Mouse (Mus musculus): ENCODE measurements around the gene Lyrm9.

Lyrm9 gene

DNA sequence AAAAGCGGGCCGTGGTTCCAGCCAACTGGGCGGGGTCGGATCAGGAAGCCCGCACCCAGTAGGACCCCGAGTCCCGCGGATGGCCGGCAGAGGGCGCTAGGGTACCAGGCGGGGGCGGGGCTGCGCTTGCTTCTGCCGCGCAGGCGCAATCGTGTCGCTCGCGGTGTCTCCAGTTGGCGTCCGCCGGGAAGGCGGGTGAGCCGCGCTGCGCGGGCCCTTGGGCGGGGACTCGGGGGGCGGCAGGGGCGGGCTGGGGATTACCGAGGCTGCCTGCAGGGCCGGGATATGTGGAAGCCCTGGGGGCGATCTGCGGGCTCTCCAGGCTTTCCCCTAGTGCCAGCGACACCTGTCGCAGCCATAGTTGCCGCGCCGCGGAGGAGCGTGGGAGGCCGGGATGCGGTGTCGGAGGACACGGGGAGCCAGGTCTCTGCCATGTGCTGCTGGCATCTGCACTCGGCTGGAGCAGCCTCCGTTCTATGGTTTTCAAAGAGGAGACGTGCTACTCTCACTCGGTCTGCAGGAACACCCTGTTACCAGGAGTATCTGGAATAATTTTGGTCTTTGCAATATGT is at the start of gene Lyrm9:
Gene Lyrm9 (plus strand): TSS at position 143 of the 572 bp plus-strand sequence.
- peak; percentile 93 for DNase-seq (ENCODE audit: low read depth, low spot score)

DNA sequence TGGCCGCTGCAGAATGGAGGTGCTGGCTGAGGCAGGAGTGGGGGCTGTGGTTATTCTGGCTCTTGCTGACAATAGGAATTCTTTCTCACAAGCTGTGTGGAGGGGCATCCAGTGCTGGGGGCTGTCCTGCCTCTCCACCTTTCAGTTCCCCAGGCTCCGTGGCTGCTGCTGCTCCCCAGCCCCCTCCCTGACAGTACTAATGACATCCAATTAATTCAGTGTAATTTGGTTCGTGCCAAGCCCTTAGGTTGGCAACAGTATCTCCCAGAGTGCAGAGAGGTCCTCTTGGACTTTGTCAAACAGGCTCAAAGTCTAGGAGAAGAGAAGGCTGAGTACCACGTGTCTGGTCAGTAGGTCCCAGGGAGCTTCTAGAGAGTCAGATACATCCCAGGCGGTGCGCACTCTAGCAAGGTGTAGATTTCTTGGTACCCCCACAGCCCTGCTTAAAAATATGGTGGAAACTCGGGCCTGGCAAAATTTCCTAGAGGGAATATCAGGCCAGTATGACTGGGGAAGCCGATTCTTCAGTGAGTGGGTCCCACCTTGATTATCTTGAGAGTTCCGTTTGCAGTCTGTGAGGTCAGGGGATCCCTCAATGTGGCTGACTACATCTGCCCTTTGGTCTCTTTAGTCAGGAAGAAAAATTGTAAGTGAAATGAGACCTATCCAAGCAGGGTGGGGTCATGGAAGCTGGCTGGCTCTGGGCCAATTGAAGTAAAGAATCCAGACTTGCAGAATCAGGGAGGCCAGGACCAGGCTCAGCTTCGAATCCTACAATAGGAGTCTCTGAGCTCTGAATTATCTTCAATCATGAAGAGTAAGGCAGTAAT is 48.3 kb upstream of the Lyrm9 start:
- DNase-seq (ENCODE audit: low read depth, low spot score): no peak

DNA sequence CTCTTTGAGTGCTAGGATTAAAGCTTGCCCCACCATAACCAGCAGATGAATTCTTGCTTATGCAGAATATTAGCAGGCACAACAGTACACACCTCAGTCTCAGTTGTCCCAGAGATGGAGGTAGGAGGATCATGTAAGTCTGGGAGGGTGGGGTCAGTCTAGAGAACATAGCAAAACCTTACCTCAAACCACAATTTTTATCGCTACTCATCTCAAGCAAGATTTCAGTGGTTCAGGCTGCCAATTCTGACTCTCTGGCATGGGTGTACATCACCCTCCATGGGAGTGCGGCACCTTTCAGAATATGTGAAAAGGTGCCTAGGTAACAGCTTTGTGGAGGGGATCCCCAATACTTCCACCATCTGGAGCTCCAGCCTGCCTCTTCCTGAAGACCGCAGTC is 46.4 kb upstream of the Lyrm9 start:
- DNase-seq (ENCODE audit: low read depth, low spot score): no peak

DNA sequence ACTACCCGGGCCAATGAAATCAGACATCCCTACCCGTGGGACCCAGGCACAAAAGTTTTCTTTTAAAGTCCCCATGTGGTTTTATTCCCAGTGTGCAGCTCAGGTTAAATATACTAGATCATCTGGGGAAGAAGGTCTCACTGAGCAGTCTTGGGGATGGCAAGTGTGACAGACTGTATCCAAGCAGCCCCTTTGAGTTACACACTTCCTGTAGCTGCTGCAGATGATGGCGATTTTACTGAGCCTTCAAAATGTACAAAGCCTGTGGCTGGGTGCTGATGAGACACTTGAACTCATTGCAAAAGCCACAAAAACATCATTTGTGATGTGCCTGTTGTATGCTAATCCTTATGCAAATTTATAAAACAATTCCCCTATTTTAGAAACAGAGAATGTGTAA is 45.8 kb upstream of the Lyrm9 start:
- no peak for DNase-seq (ENCODE audit: low read depth, low spot score)

DNA sequence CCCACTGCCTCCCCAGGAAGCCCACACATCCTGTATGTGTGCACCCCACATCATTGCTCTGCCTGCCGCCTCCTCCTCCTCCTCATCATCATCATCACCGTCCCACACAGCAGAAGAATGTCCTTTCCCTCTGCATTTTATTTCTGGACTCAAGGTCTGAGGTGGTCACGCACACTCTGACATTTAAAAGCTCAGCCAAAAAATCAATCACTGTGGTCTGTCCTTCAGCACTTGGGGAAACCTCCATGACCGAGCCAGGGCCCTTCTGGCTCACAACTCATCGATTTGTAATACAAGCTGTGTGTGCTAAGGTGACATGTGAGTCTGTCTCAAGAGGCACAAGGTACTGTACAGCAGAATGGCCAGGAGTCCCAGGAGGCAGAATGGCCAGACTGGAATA is 44.1 kb upstream of the Lyrm9 start:
- DNase-seq (ENCODE audit: low read depth, low spot score): no peak

DNA sequence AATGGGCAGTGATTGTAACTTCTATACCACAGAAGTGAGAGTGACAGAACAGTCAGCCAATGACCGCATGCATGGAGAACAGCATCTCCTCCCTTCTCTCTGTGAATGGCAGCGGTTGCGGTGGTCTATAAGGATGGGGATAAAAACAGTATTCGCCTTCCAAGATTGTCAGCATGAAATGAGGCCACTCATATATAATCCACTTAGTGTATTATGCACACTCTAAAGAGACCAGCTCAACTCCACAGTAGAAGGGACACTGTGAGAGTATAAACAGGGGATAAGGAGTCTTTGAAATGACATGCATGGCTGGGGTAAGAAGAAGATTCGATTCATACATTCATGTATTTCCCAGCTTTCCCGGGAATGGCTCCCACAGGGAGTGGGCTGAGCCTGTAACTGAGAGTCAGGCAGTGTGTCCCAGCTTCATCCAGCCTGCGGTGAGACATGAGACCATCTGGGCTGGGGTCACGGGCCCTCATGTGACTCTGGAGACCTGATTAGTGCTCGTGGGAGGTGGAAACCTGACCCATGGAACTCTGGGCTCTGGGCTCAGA is 43.5 kb upstream of the Lyrm9 start:
- no peak for DNase-seq (ENCODE audit: low read depth, low spot score)

DNA sequence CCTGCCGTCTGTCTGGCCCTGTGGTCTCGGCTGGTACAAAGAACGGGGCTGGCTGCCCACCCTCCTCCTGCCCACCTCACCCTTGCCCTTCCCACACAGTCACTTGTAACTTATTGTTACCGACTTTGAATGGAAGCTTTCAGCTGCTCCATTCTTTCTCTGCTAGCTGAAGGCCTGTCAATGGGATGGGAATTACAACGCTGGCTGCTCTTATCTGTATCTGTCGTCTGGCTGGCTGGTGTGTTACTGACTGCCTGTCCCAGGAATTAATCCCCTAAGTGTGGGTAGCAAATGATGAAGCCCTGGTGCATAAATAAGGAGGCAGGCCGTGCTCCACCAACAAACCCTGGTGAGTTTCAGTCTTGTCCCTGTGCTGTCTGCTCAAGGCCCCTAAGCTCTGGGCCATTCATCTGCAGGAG is 40.4 kb upstream of the Lyrm9 start:
- DNase-seq (ENCODE audit: low read depth, low spot score): no peak

DNA sequence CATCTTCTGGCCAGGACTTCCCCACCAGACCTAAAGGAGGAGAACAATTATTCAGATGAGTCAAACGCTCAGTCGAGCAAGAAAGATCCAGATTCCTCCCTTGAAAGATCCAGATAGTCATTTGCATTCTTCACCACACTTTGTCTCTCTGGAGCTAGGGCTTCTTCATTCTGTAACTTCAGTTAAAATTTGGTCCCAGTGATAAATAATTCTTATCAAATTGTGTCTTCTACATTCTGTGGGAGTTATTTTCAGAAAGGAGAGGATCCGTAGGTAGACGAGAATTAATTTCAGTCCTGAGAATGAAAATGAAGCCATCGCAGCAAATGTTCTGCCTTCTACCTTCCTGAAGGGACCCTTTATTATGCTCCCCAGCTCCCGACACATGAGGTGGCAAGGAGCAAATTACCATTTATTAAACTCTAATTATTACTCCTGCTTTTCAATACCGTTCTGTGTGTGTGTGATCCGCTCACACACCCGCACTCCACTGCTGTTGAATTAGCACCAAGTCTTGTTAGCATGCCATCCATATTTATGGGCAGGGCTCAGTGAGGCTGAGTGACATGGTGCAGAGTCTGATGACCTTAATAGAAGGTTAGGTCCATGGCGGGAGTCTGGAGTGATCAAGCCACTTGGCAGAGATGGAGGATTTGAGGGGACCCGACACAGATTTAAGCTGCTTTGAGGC is 36.9 kb upstream of the Lyrm9 start:
- no peak for DNase-seq (ENCODE audit: low read depth, low spot score)

DNA sequence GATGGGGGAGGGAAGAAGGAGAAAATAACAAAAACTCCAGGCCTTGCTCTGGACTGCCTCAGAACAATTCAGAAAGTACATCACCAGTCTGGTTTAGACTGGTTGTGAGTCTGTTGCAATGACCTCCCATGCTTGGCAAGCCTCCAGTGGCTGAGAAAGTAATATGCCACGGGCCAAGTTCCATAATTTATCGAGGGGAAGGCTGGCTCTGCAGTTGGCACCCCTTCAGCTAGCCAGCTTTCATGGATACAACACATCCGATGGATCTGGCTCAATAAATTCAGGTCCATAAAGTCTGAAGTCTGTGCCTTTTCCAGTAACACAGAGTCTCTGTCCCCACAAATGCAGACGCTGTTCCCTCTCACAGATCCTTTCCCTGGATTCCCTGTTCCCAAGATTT is 34.8 kb upstream of the Lyrm9 start:
- DNase-seq (ENCODE audit: low read depth, low spot score): no peak

DNA sequence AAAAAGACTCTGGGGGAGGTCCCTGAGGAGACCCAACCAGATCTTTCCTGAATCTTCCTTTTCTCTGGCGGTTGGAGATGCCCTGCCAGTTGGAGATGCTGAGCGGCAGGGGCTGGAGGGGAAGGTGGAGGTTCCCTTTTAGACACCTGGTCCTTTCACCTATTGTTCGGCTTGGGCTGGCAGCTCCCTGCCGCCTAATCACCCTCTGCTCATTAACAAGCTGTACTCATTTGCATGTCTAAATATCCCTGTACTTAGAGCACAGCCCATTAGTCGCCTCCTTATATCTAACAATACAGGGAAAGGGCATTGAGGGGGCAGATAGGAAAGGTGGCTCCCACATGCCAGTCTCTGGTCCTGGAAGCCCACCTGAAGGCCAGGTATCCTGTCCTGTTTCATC is 34.3 kb upstream of the Lyrm9 start:
- no peak for DNase-seq (ENCODE audit: low read depth, low spot score)

DNA sequence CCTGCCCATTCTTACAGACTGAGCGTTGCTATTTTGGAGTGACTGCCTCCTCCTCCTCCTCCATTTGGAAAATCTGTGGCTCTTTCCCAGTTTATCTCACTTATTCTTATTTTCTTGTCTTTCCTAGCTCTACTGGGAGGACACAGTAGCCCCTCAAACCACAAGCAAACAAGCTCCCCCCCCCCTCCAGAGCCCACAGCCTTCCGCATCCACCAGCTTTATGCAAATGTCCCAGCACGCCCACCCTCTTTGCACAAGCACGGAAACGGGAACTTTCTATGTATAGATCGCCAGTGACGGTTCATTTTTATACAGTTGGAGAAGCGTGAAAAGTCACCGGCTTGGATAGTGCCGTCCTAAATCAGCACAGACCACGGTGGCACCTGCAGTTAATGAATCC is 33.9 kb upstream of the Lyrm9 start:
- DNase-seq (ENCODE audit: low read depth, low spot score): no peak

DNA sequence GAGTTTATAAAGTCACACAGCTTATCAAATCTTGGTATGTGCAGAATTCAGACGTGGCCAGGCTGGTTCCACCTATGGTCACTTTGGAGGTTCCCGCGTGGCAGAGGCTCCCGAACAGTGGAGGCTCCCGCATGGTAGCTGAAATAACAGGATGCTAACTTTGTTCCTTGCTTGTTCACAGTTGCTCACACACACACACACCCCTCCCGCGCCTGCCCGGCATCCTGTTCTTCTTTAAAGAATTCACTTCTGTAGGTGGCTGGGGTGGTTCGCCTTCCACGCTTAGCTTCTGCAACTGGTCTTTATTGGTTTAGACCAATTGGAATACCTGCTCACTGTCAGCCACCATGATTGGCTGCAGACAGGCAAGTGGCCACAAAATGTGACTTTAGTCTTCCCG is 33.3 kb upstream of the Lyrm9 start:
- DNase-seq (ENCODE audit: low read depth, low spot score): no peak

DNA sequence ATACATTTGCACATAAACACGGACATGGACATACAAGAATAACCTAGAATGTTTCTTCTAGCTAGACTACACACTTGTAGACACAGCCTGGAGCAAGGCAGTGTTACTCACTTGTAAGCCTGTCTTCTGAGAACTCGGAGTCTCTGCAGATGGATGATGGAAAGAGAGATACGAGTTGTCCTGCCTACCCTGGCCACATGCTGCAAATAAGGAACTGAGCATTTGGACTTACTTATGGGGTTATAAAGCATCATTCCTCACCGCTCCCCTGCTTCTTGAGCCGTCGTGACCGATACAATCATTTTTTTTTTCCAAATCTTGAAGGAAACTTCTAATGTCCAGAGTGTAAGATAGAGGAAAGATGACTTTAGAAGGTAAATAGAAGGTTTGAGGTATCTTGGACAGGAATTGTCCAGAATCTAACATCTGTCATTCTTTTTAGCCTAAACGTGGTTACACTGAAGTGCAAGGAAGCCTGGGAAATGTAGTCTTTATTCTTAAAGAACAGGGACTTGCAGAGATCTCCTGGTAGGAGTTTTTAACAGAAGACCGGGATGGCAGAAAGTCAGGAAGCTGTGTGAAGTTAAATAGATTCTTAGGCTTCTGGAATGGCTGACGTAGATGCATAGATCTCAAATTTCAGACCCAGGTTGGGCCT is 30.2 kb upstream of the Lyrm9 start:
- DNase-seq (ENCODE audit: low read depth, low spot score): no peak

DNA sequence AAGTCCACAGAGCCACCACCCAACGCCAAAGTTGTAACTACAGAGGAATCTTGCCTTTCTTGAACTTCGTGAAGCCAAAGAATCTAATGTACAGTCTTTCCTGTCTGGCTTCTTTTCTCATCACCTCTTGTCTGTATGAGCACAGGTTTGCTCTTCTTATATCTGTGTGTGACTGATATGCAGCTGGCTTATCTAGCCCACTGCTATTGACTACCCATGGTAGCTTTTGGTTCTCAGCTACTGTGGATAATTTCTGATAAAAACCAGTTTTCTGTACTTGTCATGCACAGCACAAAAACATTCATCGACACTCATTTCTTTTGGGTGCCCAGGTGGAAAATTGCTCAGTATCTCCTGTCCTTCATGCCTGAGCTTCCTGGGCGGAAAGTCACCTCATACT is 25.3 kb upstream of the Lyrm9 start:
- DNase-seq (ENCODE audit: low read depth, low spot score): no peak

DNA sequence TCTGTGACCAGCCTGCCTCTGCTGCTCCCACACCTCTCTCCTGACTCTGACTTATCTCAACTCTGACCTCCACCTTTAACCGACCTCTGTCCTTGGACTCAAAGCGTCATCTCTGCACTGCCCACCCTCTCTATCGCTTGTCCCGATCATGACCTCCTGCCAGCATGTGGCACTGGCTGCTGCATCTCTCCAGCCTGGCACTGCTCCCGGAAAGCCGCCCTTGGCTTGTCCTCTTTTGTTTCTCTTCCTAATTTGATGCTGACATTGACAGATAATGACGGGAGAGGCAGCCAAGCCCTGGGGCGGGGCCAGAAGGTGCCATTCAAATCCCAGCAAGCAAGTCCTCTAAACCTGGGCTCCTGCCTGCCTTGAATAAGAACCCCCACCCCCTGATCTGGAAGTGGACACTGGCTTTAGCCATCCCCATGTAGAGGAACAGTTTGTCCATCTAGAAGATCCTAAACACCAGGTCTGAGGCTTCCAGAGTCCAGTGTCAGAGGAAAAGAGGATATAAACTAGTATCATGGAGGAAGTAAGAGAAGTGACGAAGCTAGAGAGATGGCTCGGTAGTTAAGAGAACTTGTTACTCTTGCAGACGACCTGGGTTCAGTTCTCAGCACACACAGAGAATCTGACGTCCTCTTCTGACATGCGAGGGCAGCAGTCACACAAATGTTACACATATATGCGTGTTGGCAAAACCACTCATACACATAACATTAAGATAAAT is 22.6 kb upstream of the Lyrm9 start:
- no peak for DNase-seq (ENCODE audit: low read depth, low spot score)

DNA sequence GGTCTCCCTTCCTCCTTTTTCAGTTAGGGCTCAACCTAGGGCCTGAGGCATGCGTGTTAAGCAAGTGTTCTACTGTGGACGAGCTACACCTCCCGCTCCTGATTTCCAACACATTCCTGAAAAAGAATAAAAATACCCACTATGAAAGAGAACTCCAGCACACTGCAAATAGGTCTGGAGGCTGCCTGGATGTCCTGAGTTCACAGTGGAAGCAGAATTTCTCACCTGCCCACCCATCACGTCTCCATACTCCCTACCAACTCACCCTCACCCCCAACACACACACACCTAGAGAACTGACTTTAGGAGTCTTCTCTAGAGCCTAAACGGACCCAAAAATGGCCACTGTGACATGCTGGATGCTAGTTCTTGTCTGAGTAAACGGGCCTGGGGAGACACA is 21.8 kb upstream of the Lyrm9 start:
- no peak for DNase-seq (ENCODE audit: low read depth, low spot score)

DNA sequence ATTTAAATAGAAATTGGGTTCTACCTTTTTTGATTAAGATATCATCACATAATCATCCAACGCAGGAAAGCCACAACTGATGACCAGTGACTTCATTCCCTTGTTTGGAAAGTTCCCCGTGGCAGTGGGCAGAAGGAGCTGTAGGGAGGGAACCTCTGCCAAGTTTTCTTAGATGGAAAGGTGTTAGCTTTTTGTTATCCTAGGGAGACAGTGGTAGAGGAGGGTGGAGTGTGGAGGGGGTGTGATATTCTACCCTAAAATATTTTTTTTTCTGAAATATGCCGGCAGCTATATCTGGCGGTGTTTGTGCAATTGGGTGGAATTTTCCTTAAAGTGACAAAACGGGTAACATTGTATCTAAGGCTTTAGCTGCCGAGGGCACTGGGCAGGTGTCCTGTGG is 21.2 kb upstream of the Lyrm9 start:
- DNase-seq (ENCODE audit: low read depth, low spot score): no peak

DNA sequence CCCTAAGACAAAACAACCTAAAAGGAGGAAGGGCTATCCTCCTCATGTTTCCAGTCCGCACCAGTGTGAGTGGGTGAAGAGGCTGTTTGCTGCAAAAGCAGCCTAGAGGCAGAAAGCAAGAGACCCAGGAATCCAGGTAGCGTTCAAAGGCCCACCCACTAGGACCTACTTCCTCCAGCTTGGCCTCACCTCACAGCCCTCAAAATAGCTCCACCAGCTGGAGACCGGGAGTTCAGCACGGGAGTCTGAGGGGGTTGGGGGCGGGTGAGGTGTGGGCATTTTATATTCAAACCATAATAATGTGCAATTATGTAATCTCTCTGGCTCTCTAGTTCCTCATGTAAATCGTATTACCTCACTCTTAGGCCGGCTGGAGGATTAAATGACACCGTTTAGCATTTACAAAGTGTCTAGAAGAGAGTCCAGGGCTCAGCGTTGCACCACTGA is 20.7 kb upstream of the Lyrm9 start:
- no peak for DNase-seq (ENCODE audit: low read depth, low spot score)

DNA sequence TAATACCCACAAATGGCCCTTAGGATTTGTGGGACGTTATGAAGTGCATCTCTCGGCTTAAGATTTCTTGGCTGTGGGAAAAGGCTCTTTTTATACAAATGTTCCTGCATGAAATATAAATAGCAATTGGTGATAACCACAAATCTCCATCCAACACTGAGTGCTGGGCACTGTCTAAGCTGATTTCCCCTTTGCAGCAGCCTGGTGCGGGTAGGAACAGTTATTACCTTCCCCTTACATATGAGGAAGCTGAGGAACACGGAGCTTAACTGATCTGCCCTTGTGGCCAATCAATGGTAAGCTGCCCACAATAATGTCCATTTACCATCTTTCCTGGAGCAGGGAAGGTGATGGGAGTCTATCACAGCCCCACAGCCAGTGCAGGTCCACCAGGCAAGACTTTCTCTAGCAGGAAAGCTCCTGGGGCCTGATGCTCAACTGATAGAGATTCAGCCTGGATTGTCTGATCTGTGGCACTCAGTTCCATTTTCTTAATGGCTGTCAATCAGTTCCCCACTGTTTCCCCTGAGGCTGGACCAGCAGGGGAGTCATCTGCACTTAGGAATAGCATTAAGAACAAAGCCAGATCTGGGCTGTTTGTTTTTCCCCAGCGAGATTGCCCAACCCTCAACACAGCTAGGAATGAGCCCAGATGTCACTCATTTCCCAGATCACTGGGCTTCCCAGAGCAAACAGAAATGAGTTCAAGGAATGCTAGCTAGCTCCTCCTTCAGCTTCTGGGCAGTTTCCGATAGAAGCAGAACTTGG is 18.9 kb upstream of the Lyrm9 start:
- peak; percentile 62 for DNase-seq (ENCODE audit: low read depth, low spot score)

DNA sequence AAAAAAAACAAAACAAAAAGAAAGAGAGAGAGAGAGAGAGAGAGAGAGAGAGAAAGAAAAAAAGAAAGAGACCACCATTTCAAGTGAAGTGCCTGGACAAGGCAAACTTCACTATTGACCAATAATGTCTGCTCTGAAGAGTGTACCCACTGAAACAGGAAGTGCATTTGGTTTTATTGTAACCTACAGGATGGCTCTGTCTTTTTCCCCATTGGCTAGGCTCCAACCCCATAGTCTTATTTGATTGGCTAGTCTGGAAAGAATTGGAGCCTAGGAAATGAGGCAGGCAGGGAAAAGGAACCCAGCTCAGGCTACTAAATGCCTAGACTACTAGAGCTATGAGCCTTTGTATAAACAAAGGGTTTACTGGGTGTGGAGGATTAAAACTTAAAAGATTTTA is 17.0 kb upstream of the Lyrm9 start:
- no peak for DNase-seq (ENCODE audit: low read depth, low spot score)
